Mouse (Mus musculus) MEL (cell line): ENCODE results near the gene Lgr6. TPM values are rescaled to one million over a fixed set of nuclear protein-coding genes. Genes with fewer than 3 reads are reported as not detected.

Experiments
- DNase-seq: peaks from one replicate; pipeline ENCODE4 v3.0.0; 2011; ENCODE audit warnings: low read depth, low spot score
- H3K27ac ChIP-seq: 2 replicates; pipeline ENCODE4 v1.5.1; 2012; ENCODE audit warnings: low read depth, mild to moderate bottlenecking, control low read depth, low read length, moderate library complexity; ENCODE audit not compliant: control insufficient read depth
- H3K27me3 ChIP-seq, 2 experiments: fragments of 150-350 bp in 1 of 2; sonication (generic) in 1 of 2; 2 replicates each; pipeline ENCODE4 v1.6.1; 2012; ENCODE audit warnings: low read length in 2 of 2, mild to moderate bottlenecking in 2 of 2, improper control_type of control experiment in 1 of 2, moderate library complexity in 1 of 2; ENCODE audit not compliant: insufficient read depth in 2 of 2, control insufficient read depth in 1 of 2
- H3K36me3 ChIP-seq, 2 experiments: 2 replicates each; pipeline ENCODE4 v1.6.1; 2012 to 2014; ENCODE audit warnings: low read length in 2 of 2, improper control_type of control experiment in 1 of 2, inconsistent platforms in 1 of 2, mild to moderate bottlenecking in 1 of 2; ENCODE audit not compliant: insufficient read depth in 2 of 2, control insufficient read depth in 1 of 2
- H3K4me1 ChIP-seq, 2 experiments: fragments of 150-350 bp in 1 of 2; sonication (generic) in 1 of 2; 2 replicates each; pipeline ENCODE4 v1.6.1; 2012; ENCODE audit warnings: low read length in 2 of 2, improper control_type of control experiment in 1 of 2, mild to moderate bottlenecking in 1 of 2; ENCODE audit not compliant: insufficient read depth in 2 of 2, control insufficient read depth in 1 of 2
- H3K4me3 ChIP-seq, 2 experiments: fragments of 150-350 bp in 1 of 2; sonication (generic) in 1 of 2; 2 replicates each; pipeline ENCODE4 v1.5.1; 2012; ENCODE audit warnings: low read depth in 2 of 2, low read length in 2 of 2, mild to moderate bottlenecking in 2 of 2, moderate library complexity in 2 of 2, control low read depth in 1 of 2, improper control_type of control experiment in 1 of 2; ENCODE audit not compliant: control insufficient read depth in 1 of 2, insufficient read depth in 1 of 2
- H3K79me2 ChIP-seq: 2 replicates; pipeline ENCODE4 v1.6.1; 2012; ENCODE audit warnings: mild to moderate bottlenecking, low read length, moderate library complexity; ENCODE audit not compliant: control insufficient read depth, poor library complexity, insufficient read depth
- H3K9ac ChIP-seq: 2 replicates; pipeline ENCODE4 v1.6.1; 2012; ENCODE audit warnings: low read depth, mild to moderate bottlenecking, control low read depth, low read length, moderate library complexity; ENCODE audit not compliant: control insufficient read depth, poor library complexity, severe bottlenecking
- H3K9me3 ChIP-seq: fragments of 150-350 bp; sonication (generic); replicated peaks from 2 replicates; pipeline ENCODE4 v1.6.1; 2012; ENCODE audit warnings: mild to moderate bottlenecking, low read length, improper control_type of control experiment, moderate library complexity; ENCODE audit not compliant: insufficient read depth
- BHLHE40 ChIP-seq: IDR thresholded peaks from 2 replicates; pipeline ENCODE4 v1.6.1; 2012; ENCODE audit warnings: low read depth, mild to moderate bottlenecking, inconsistent platforms, low read length, improper control_type of control experiment, borderline replicate concordance
- CHD1 ChIP-seq: IDR thresholded peaks from 2 replicates; pipeline ENCODE4 v1.6.1; 2012; ENCODE audit warnings: low read depth, mild to moderate bottlenecking, inconsistent platforms, low read length, improper control_type of control experiment
- E2F4 ChIP-seq: IDR thresholded peaks from 2 replicates; pipeline ENCODE4 v1.6.1; 2011; ENCODE audit warnings: low read depth, low read length, improper control_type of control experiment, borderline replicate concordance
- GABPA ChIP-seq: IDR thresholded peaks from 2 replicates; pipeline ENCODE4 v1.6.1; 2012; ENCODE audit warnings: low read depth, mild to moderate bottlenecking, inconsistent platforms, low read length, improper control_type of control experiment, moderate library complexity
- GATA1 ChIP-seq: IDR thresholded peaks from 2 replicates; pipeline ENCODE4 v1.6.1; 2011; ENCODE audit warnings: low read depth, low read length, improper control_type of control experiment
- HCFC1 ChIP-seq: IDR thresholded peaks from 2 replicates; pipeline ENCODE4 v1.6.1; 2012; ENCODE audit warnings: low read depth, mild to moderate bottlenecking, inconsistent platforms, low read length, improper control_type of control experiment, moderate library complexity
- JUND ChIP-seq: IDR thresholded peaks from 2 replicates; pipeline ENCODE4 v1.6.1; 2011; ENCODE audit warnings: low read depth, mild to moderate bottlenecking, improper control_type of control experiment, low read length
- KAT2A ChIP-seq: conservative IDR thresholded peaks from 2 replicates; pipeline ENCODE4 v1.6.1; 2012; ENCODE audit warnings: low read depth, low read length, improper control_type of control experiment, inconsistent platforms
- MAX ChIP-seq: IDR thresholded peaks from 2 replicates; pipeline ENCODE4 v1.6.1; 2011; ENCODE audit warnings: low read length, improper control_type of control experiment
- MEF2A ChIP-seq: IDR thresholded peaks from 2 replicates; pipeline ENCODE4 v1.6.1; 2014; ENCODE audit warnings: low read depth, mild to moderate bottlenecking, inconsistent platforms, low read length, improper control_type of control experiment; ENCODE audit not compliant: poor library complexity, insufficient replicate concordance, severe bottlenecking; ENCODE audit errors: extremely low read depth
- MXI1 ChIP-seq: IDR thresholded peaks from 2 replicates; pipeline ENCODE4 v1.6.1; 2011; ENCODE audit warnings: mild to moderate bottlenecking, low read depth, low read length, improper control_type of control experiment
- MYB ChIP-seq: IDR thresholded peaks from 2 replicates; pipeline ENCODE4 v1.6.1; 2011; ENCODE audit warnings: mild to moderate bottlenecking, low read depth, low read length, improper control_type of control experiment
- MYC ChIP-seq: IDR thresholded peaks from 2 replicates; pipeline ENCODE4 v1.6.1; 2011; ENCODE audit warnings: low read depth, mild to moderate bottlenecking, low read length, improper control_type of control experiment, moderate library complexity
- NELFE ChIP-seq: IDR thresholded peaks from 2 replicates; pipeline ENCODE4 v1.6.1; 2011; ENCODE audit warnings: low read depth, low read length, improper control_type of control experiment
- POLR2AphosphoS2 ChIP-seq: IDR thresholded peaks from 2 replicates; pipeline ENCODE4 v1.6.1; 2011; ENCODE audit warnings: low read length, improper control_type of control experiment
- RAD21 ChIP-seq: IDR thresholded peaks from 2 replicates; pipeline ENCODE4 v1.6.1; 2011; ENCODE audit warnings: mild to moderate bottlenecking, low read depth, low read length, improper control_type of control experiment
- RCOR1 ChIP-seq: IDR thresholded peaks from 2 replicates; pipeline ENCODE4 v1.6.1; 2012; ENCODE audit warnings: low read depth, mild to moderate bottlenecking, inconsistent platforms, low read length, improper control_type of control experiment
- SIN3A ChIP-seq: IDR thresholded peaks from 2 replicates; pipeline ENCODE4 v1.6.1; 2012; ENCODE audit warnings: low read length, improper control_type of control experiment, inconsistent platforms
- SMC3 ChIP-seq: IDR thresholded peaks from 2 replicates; pipeline ENCODE4 v1.6.1; 2011; ENCODE audit warnings: low read depth, low read length, improper control_type of control experiment
- TAL1 ChIP-seq: IDR thresholded peaks from 2 replicates; pipeline ENCODE4 v1.6.1; 2012; ENCODE audit warnings: mild to moderate bottlenecking, inconsistent platforms, low read length, moderate library complexity, mixed read lengths
- USF1 ChIP-seq: IDR thresholded peaks from 2 replicates; pipeline ENCODE4 v1.6.1; 2014; ENCODE audit warnings: low read depth, mild to moderate bottlenecking, inconsistent platforms, low read length, improper control_type of control experiment, moderate library complexity
- USF2 ChIP-seq, 2 experiments: IDR thresholded peaks; 2 replicates each; pipeline ENCODE4 v1.6.1; 2011 to 2012; ENCODE audit warnings: improper control_type of control experiment in 2 of 2, low read length in 2 of 2, borderline replicate concordance in 1 of 2, inconsistent platforms in 1 of 2, low read depth in 1 of 2, mild to moderate bottlenecking in 1 of 2; ENCODE audit not compliant: insufficient read depth in 1 of 2
- ZKSCAN1 ChIP-seq: IDR thresholded peaks from 2 replicates; pipeline ENCODE4 v1.6.1; 2012; ENCODE audit warnings: low read depth, mild to moderate bottlenecking, inconsistent platforms, low read length, improper control_type of control experiment, moderate library complexity
- polyA plus RNA-seq, 2 experiments: library from polyadenylated mRNA; stranded (reverse) in 1 of 2; unstranded in 1 of 2; fragments of >175 nt in 1 of 2; fragments of >200 nt in 1 of 2; gene quantifications; 2 replicates each; pipeline versions ENCODE4 v1.2.1 to v1.2.4; 2012; ENCODE audit warnings: low replicate concordance in 2 of 2, low read depth in 1 of 2; ENCODE audit not compliant: insufficient read length in 2 of 2, insufficient read depth in 1 of 2, missing spikeins in 1 of 2
- total RNA-seq: library from RNA; depleted of rRNA; stranded (reverse); fragments of 300-350 nt; gene quantifications from 2 replicates; pipeline ENCODE4 v1.2.3, GENCODE M21; 2012

The Lgr6 gene
- total and polyA plus RNA-seq, 3 experiments: 0.04 to 0.10 TPM; not detected in 1

DNA sequence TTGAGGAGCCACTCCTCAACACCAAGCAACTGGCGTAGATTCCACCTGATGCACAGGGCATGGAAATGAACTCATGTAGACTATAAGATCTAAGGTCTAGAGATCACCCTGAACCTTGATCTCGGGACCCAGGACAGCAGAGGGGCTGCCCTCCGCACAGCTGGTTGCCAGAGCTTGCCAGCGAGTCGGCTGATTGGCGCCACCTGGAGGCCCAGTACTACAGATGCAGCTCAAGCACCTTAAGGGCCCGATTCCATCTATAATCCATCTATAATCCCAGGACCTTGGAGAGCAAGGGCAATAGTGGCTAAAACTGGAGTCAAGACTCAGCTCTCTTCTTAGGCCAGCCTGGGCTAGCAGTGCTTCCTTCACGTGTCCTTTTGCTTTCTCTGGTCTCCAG, 875 bp upstream of the Lgr6 start (continued):
- no peak for TF ChIP-seq TAL1

DNA sequence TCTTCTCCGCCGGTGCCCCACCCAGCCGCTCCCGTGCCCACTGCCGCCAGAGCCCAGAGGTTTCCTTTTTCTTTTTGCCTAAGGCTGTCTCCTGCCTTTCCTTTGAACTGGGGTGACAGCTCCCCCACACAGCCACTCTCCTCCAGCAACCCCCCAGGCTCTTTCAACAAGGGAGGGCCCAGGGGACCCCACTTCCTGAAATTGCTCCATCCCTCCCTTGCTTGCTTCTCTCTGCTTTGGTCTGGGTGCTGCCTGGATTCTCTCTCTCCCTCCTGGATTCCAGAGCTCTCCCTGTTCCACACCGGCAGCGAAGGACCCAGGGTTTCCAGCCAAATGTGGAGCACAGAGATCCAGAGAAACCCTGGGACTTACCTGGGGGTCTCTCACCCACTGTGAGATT, 4.7 kb downstream of the Lgr6 start:
- no peak overlapping the region for H3K27ac ChIP-seq
- H3K9ac ChIP-seq: peak overlapping the region; percentile 51
- DNase-seq: peak; percentile 38
- H3K9me3 ChIP-seq: no peaks in the 10 kb centered on the region
- 0 out of 4 replicates have a peak, but pooled peaks cover 0 to under 1% of the 10 kb centered on the region in 2 experiments for H3K36me3 ChIP-seq
- H3K4me3 ChIP-seq: peak overlapping the region; percentile 28 to 42; a peak in 3 of 4 replicates
- no peaks in the 10 kb centered on the region; a peak in 1 of 4 replicates for H3K27me3 ChIP-seq
- peaks cover 0 to 4% of the 10 kb centered on the region in 2 experiments; a peak in 2 of 4 replicates for H3K4me1 ChIP-seq
- H3K79me2 ChIP-seq: no peaks in the 10 kb centered on the region
- TF ChIP-seq NELFE: no peak
- TF ChIP-seq USF2 (IDR thresholded peaks at IDR 0.05; ENCODE audit: borderline replicate concordance in 1 of 2, insufficient read depth in 1 of 2, low read depth in 1 of 2, low read length in 2 of 2): no peak
- no peak for TF ChIP-seq SIN3A
- TF ChIP-seq MYC: no peak
- no peak for TF ChIP-seq RAD21
- TF ChIP-seq TAL1: no peak

DNA sequence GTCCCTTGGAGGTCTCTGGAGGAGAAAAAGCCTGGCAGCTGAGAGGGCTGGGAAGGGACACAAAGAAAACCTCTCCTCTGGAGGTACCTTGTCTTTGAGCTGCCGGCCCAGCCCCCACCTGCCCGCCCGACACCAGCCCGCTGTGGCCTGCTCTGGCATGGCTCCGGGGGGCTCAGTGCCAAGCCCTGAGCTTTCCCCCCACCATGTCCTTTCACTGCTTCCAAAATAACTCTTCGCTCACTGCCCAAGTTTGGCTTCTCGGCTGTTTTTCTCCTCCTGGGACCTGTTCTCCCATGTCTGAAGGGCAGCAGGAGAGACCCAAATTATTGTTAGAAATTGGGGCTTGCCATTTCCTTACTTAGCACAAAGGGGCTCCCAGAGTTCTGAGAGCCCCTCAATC, 6.6 kb downstream of the Lgr6 start:
- Histone ChIP-seq H3K27me3 (no peaks in the 10 kb centered on the region; a peak in 1 of 4 replicates), H3K9me3 (no peaks in the 10 kb centered on the region)

More for the DNA sequence above, 6.6 kb downstream of the Lgr6 start:
- H3K4me3 ChIP-seq: no peak overlapping the region
- TF ChIP-seq JUND: no peak
- TF ChIP-seq RCOR1: no peak
- no peak for TF ChIP-seq MAX
- no peak for TF ChIP-seq SMC3
- no peak for TF ChIP-seq GABPA
- TF ChIP-seq MYC: no peak
- TF ChIP-seq MXI1: no peak
- TF ChIP-seq E2F4: no peak
- TF ChIP-seq CHD1: no peak
- TF ChIP-seq MYB: no peak
- TF ChIP-seq MEF2A: no peak
- no peak for TF ChIP-seq HCFC1
- no peak for TF ChIP-seq KAT2A
- no peak for TF ChIP-seq BHLHE40
- no peak for TF ChIP-seq NELFE
- TF ChIP-seq POLR2AphosphoS2: no peak
- TF ChIP-seq ZKSCAN1: no peak
- TF ChIP-seq USF1: no peak
- TF ChIP-seq GATA1: no peak
- H3K36me3 ChIP-seq: no peaks in the 10 kb centered on the region
- H3K27ac ChIP-seq: no peak overlapping the region
- no peaks in the 10 kb centered on the region for H3K79me2 ChIP-seq
- no peak overlapping the region for H3K9ac ChIP-seq
- no peak for DNase-seq
- peaks cover 0 to 8% of the 10 kb centered on the region in 2 experiments; a peak in 2 of 4 replicates for H3K4me1 ChIP-seq
